Mouse (Mus musculus) embryonic facial prominence, embryonic 11.5 days (tissue): ENCODE measurements around the gene Gm3404. TPM values are rescaled to one million over a fixed set of nuclear protein-coding genes. Genes with fewer than 3 reads are reported as not detected.

Experiments used
- polyA plus RNA-seq: library from polyadenylated mRNA; unstranded; fragments of >200 nt; fragmentation: Nextera tagmentation; extraction: Ambion mirVana; gene quantifications from 2 replicates; pipeline ENCODE4 v1.2.1, GENCODE M21; 2014

Gene Gm3404
- polyA plus RNA-seq, 1 experiment from 2014 or later: not detected

Other genes with a start within 250 kb of the Gm3404 start
- gene Wasf3, start 140.8 kb upstream of the Gm3404 start, polyA plus RNA-seq: 3.8 and 3.9 TPM in 2 replicates
- gene Gm6408, start 43.8 kb upstream of the Gm3404 start, polyA plus RNA-seq: not detected in 2 replicates
- not detected in 2 replicates for gene Gm6370, start 34.4 kb upstream of the Gm3404 start, polyA plus RNA-seq
- gene 4930449I24Rik, start 23.4 kb upstream of the Gm3404 start, polyA plus RNA-seq: not detected in 2 replicates
- not detected in 2 replicates for gene Gm3402, start 11.7 kb upstream of the Gm3404 start, polyA plus RNA-seq
- gene Gm3409, start 11.8 kb downstream of the Gm3404 start, polyA plus RNA-seq: not detected in 2 replicates
- gene Gm3415, start 30.3 kb downstream of the Gm3404 start, polyA plus RNA-seq: not detected in 2 replicates
- gene Gpr12, start 59.4 kb downstream of the Gm3404 start, polyA plus RNA-seq: 0.14 TPM in 1 of 2 replicates, not detected in the other